Mouse (Mus musculus) frontal cortex, postnatal 36 days (tissue): ENCODE measurements around the gene Xlr3a.
"Not testable (repeated sequence)": the region's sequence is repeated elsewhere in the genome, so short reads cannot be mapped to it uniquely, and the experiment has no call there.

ENCODE experiments used
- DNase-seq, 2 experiments: peaks; one replicate each; pipeline ENCODE4 v3.0.0; 2022; ENCODE audit warnings: low spot score in 2 of 2

Gene Xlr3a

GRCm38 (mm10) chrX:73096941-73097508 is at the start of gene Xlr3a:
Gene Xlr3a, minus strand, starts transcription at chrX:73097095.
- not testable (repeated sequence) for DNase-seq

- DNase-seq, result not testable (repeated sequence)
Observed at GRCm38 (mm10) chrX:73143218-73143618, 46.3 kb upstream of the Xlr3a start.

- not testable (repeated sequence) for DNase-seq
Observed at GRCm38 (mm10) chrX:73122859-73123829, 26.2 kb upstream of the Xlr3a start.

- not testable (repeated sequence) for DNase-seq
Observed at GRCm38 (mm10) chrX:73116747-73117146, 19.9 kb upstream of the Xlr3a start, which contains the start of gene Gm14685. Gene Gm14685, plus strand, starts transcription at chrX:73117047.

GRCm38 (mm10) chrX:73082267-73083055 is 14.4 kb downstream of the Xlr3a start, which contains the start of gene Xlr4a:
Gene Xlr4a, minus strand, starts transcription at chrX:73082478.
- DNase-seq, result not testable (repeated sequence)

- not testable (repeated sequence) for DNase-seq
Observed at GRCm38 (mm10) chrX:73066765-73067312, 30.1 kb downstream of the Xlr3a start.

- DNase-seq, result no peak
Observed at GRCm38 (mm10) chrX:73064415-73064793, 32.5 kb downstream of the Xlr3a start, which contains the start of gene Pnma3. Gene Pnma3, plus strand, starts transcription at chrX:73064787.

GRCm38 (mm10) chrX:73063512-73064414 is 33.1 kb downstream of the Xlr3a start:
- peak; percentile 21 to 31 for DNase-seq

- DNase-seq, result no peak
Observed at GRCm38 (mm10) chrX:73062323-73062722, 34.6 kb downstream of the Xlr3a start.

- DNase-seq, result no peak
Observed at GRCm38 (mm10) chrX:73061528-73061927, 35.4 kb downstream of the Xlr3a start.

- peak; percentile 92 to 95 for DNase-seq
Observed at GRCm38 (mm10) chrX:73053860-73054563, 42.9 kb downstream of the Xlr3a start.

- DNase-seq, result no peak
Observed at GRCm38 (mm10) chrX:73039666-73040065, 57.2 kb downstream of the Xlr3a start.

GRCm38 (mm10) chrX:73038831-73039230 is 58.1 kb downstream of the Xlr3a start:
- no peak for DNase-seq

- no peak for DNase-seq
Observed at GRCm38 (mm10) chrX:73037003-73037402, 59.9 kb downstream of the Xlr3a start, which contains the start of gene Pnma5. Gene Pnma5, minus strand, starts transcription at chrX:73037103.
